Mouse (Mus musculus) cerebellum, adult 2 months (tissue): ENCODE data around the gene Card9.
"Not testable (repeated sequence)": the region's sequence is repeated elsewhere in the genome, so short reads cannot be mapped to it uniquely, and the experiment has no call there.

Source experiments
- CTCF ChIP-seq: fragments of 200-500 bp; IDR thresholded peaks from 2 replicates; pipeline ENCODE4 v1.5.1; 2011; ENCODE audit warnings: low read depth, mild to moderate bottlenecking, control low read depth, low read length, moderate library complexity, borderline replicate concordance; ENCODE audit not compliant: insufficient read depth
- POLR2A ChIP-seq: fragments of 200-500 bp; IDR thresholded peaks from 2 replicates; pipeline ENCODE4 v1.6.1; 2011; ENCODE audit warnings: low read length, control low read depth, borderline replicate concordance; ENCODE audit not compliant: insufficient read depth

GRCm38 (mm10) chr2:26380871-26381270, 20.2 kb upstream of the Card9 start:
- TF ChIP-seq CTCF, POLR2A: not testable (repeated sequence)
